Mouse (Mus musculus) stomach, embryonic 15.5 days (tissue): ENCODE data around the gene Olfr1258. TPM values are rescaled to one million over a fixed set of nuclear protein-coding genes. Genes with fewer than 3 reads are reported as not detected.
"Not testable (repeated sequence)": the region's sequence is repeated elsewhere in the genome, so short reads cannot be mapped to it uniquely, and the experiment has no call there.

ENCODE experiments used
- ATAC-seq: fragments of 200-750 bp; cut with Nextera tagmentation; 2 replicates; pipeline ENCODE4 v1.8.0; 2017; ENCODE audit warnings: low read depth, moderate number of reproducible peaks, moderate TSS enrichment; ENCODE audit not compliant: insufficient read depth, low FRiP score
- H3K27ac ChIP-seq: fragments of 300-500 bp; sonication (generic); 2 replicates; pipeline ENCODE4 v1.5.1; 2015; ENCODE audit warnings: mild to moderate bottlenecking, inconsistent platforms
- H3K27me3 ChIP-seq: fragments of 300-500 bp; sonication (generic); replicated peaks from 2 replicates; pipeline ENCODE4 v1.6.1; 2015; ENCODE audit warnings: inconsistent platforms
- H3K36me3 ChIP-seq: fragments of 300-500 bp; sonication (generic); 2 replicates; pipeline ENCODE4 v1.6.1; 2015; ENCODE audit warnings: inconsistent platforms
- H3K4me1 ChIP-seq: fragments of 300-500 bp; sonication (generic); 2 replicates; pipeline ENCODE4 v1.6.1; 2015; ENCODE audit warnings: inconsistent platforms
- H3K4me2 ChIP-seq: fragments of 300-500 bp; sonication (generic); 2 replicates; pipeline ENCODE4 v1.6.1; 2015; ENCODE audit warnings: mild to moderate bottlenecking, inconsistent platforms
- H3K4me3 ChIP-seq: fragments of 300-500 bp; sonication (generic); replicated peaks from 2 replicates; pipeline ENCODE4 v1.5.1; 2015; ENCODE audit warnings: inconsistent platforms
- H3K9ac ChIP-seq: fragments of 300-500 bp; sonication (generic); 2 replicates; pipeline ENCODE4 v1.6.1; 2015; ENCODE audit warnings: inconsistent platforms
- H3K9me3 ChIP-seq: fragments of 300-500 bp; sonication (generic); 2 replicates; pipeline ENCODE4 v1.6.1; 2016; ENCODE audit warnings: inconsistent platforms
- WGBS: fragments of 180-500 bp; shearing (Covaris S2); methylation state at CpG from one replicate; pipeline ENCODE4 v1.1.7; 2015; 5-methylcytosine and 5-hydroxymethylcytosine counted together
- polyA plus RNA-seq: library from polyadenylated mRNA; unstranded; fragments of >200 nt; fragmentation: Nextera tagmentation; extraction: Ambion mirVana; gene quantifications from 2 replicates; pipeline ENCODE4 v1.2.1, GENCODE M21; 2015

The Olfr1258 gene
- polyA plus RNA-seq, result not detected in 2 replicates

- H3K9ac ChIP-seq, result no peak within 1 kb of the TSS
- no peak for ATAC-seq
- H3K27ac ChIP-seq, result no peak within 1 kb of the TSS
Observed at GRCm38 (mm10) chr2:89927009-89927408, at the start of gene Olfr1258. Olfr1258 (plus strand) TSS chr2:89927309.

GRCm38 (mm10) chr2:89878137-89878536 lies 49.0 kb upstream of the Olfr1258 start, which contains the start of gene Olfr1257:
Olfr1257 (plus strand) TSS chr2:89878437.
- WGBS, result 90% methylated on average over 1 of the region's 1 CpGs
- no peak for ATAC-seq

More at GRCm38 (mm10) chr2:89927009-89927408, at the start of gene Olfr1258:
- H3K27me3 ChIP-seq, result no peaks in the 10 kb centered on the region
- H3K4me1 ChIP-seq, result no peaks in the 10 kb centered on the region
- H3K4me3 ChIP-seq, result no peak within 1 kb of the TSS
- H3K4me2 ChIP-seq, result no peak within 1 kb of the TSS
- no peaks in the 10 kb centered on the region for H3K9me3 ChIP-seq
- no peaks in the 10 kb centered on the region for H3K36me3 ChIP-seq

GRCm38 (mm10) chr2:89912616-89913015 lies 14.5 kb upstream of the Olfr1258 start:
- H3K9me3 ChIP-seq, H3K4me3 ChIP-seq: not testable (repeated sequence)

More at GRCm38 (mm10) chr2:89878137-89878536, 49.0 kb upstream of the Olfr1258 start, which contains the start of gene Olfr1257:
- H3K27ac ChIP-seq, result no peak within 1 kb of the TSS
- H3K9me3 ChIP-seq, result no peaks in the 10 kb centered on the region
- no peaks in the 10 kb centered on the region for H3K4me1 ChIP-seq
- H3K36me3 ChIP-seq, result no peaks in the 10 kb centered on the region
- no peak within 1 kb of the TSS for H3K4me3 ChIP-seq
- H3K27me3 ChIP-seq, result no peaks in the 10 kb centered on the region
- H3K9ac ChIP-seq, result no peak within 1 kb of the TSS
- no peak within 1 kb of the TSS for H3K4me2 ChIP-seq

GRCm38 (mm10) chr2:89948564-89948963 lies 21.5 kb downstream of the Olfr1258 start, which contains the start of gene Olfr1259:
Olfr1259 (minus strand) TSS chr2:89948664.
- Histone ChIP-seq H3K27ac (no peak within 1 kb of the TSS), H3K4me3 (no peak within 1 kb of the TSS), H3K36me3 (no peaks in the 10 kb centered on the region), H3K4me2 (no peak within 1 kb of the TSS), H3K4me1 (no peaks in the 10 kb centered on the region), H3K27me3 (no peaks in the 10 kb centered on the region), H3K9me3 (no peaks in the 10 kb centered on the region), H3K9ac (no peak within 1 kb of the TSS)
- 77% methylated on average over 5 of the region's 5 CpGs for WGBS
- no peak for ATAC-seq

More at GRCm38 (mm10) chr2:89912616-89913015, 14.5 kb upstream of the Olfr1258 start:
- not testable (repeated sequence) for H3K36me3 ChIP-seq, H3K27ac ChIP-seq, H3K9ac ChIP-seq, H3K4me1 ChIP-seq, H3K4me2 ChIP-seq, H3K27me3 ChIP-seq, ATAC-seq
- WGBS, result 93% methylated on average over 9 of the region's 9 CpGs

GRCm38 (mm10) chr2:89974184-89974583 lies 47.1 kb downstream of the Olfr1258 start, which contains the start of gene Olfr1260:
Olfr1260 (plus strand) TSS chr2:89974340.
- Histone ChIP-seq H3K9me3 (no peaks in the 10 kb centered on the region), H3K4me3 (no peak within 1 kb of the TSS), H3K4me2 (no peak within 1 kb of the TSS), H3K27ac (no peak within 1 kb of the TSS), H3K9ac (no peak within 1 kb of the TSS), H3K27me3 (no peaks in the 10 kb centered on the region), H3K4me1 (no peaks in the 10 kb centered on the region), H3K36me3 (no peaks in the 10 kb centered on the region)
- WGBS, result 38% methylated on average over 2 of the region's 2 CpGs
- no peak for ATAC-seq

- H3K4me2 ChIP-seq, result no peak overlapping the region
- no peaks in the 10 kb centered on the region for H3K9me3 ChIP-seq
- H3K27me3 ChIP-seq, result no peaks in the 10 kb centered on the region
- no peaks in the 10 kb centered on the region for H3K36me3 ChIP-seq
- H3K27ac ChIP-seq, result no peak overlapping the region
- H3K4me3 ChIP-seq, result no peak overlapping the region
- H3K4me1 ChIP-seq, result no peaks in the 10 kb centered on the region
- no peak for ATAC-seq
- no peak overlapping the region for H3K9ac ChIP-seq
- 84% methylated on average over 2 of the region's 2 CpGs for WGBS
Observed at GRCm38 (mm10) chr2:89977709-89978108, 50.6 kb downstream of the Olfr1258 start.

Other genes with a start within 250 kb of the Olfr1258 start
- gene Olfr1252, start 202.3 kb upstream of the Olfr1258 start, polyA plus RNA-seq, result not detected in 2 replicates
- gene Olfr1253, start 170.2 kb upstream of the Olfr1258 start, polyA plus RNA-seq, result not detected in 2 replicates
- not detected in 2 replicates for gene Olfr1254, start 133.7 kb upstream of the Olfr1258 start, polyA plus RNA-seq
- not detected in 2 replicates for gene Olfr1255, start 115.3 kb upstream of the Olfr1258 start, polyA plus RNA-seq
- not detected in 2 replicates for gene Olfr1256, start 85.8 kb upstream of the Olfr1258 start, polyA plus RNA-seq
- not detected in 2 replicates for gene Olfr48, start 79.1 kb upstream of the Olfr1258 start, polyA plus RNA-seq
- not detected in 2 replicates for gene Olfr1257, start 48.9 kb upstream of the Olfr1258 start, polyA plus RNA-seq
- gene Olfr1259, start 21.4 kb downstream of the Olfr1258 start, polyA plus RNA-seq, result not detected in 2 replicates
- gene Olfr1260, start 47.0 kb downstream of the Olfr1258 start, polyA plus RNA-seq, result not detected in 2 replicates
- gene Olfr1261, start 63.9 kb downstream of the Olfr1258 start, polyA plus RNA-seq, result not detected in 2 replicates
- not detected in 2 replicates for gene Olfr1262, start 72.8 kb downstream of the Olfr1258 start, polyA plus RNA-seq
- gene Olfr1263, start 84.8 kb downstream of the Olfr1258 start, polyA plus RNA-seq, result not detected in 2 replicates
- gene Olfr1264, start 98.3 kb downstream of the Olfr1258 start, polyA plus RNA-seq, result not detected in 2 replicates
- not detected in 2 replicates for gene Olfr1265, start 108.0 kb downstream of the Olfr1258 start, polyA plus RNA-seq
- gene Olfr140, start 136.3 kb downstream of the Olfr1258 start, polyA plus RNA-seq, result not detected in 2 replicates
- gene Olfr1269, start 194.1 kb downstream of the Olfr1258 start, polyA plus RNA-seq, result not detected in 2 replicates
- not detected in 2 replicates for gene Olfr32, start 215.0 kb downstream of the Olfr1258 start, polyA plus RNA-seq
- gene Olfr1270, start 225.8 kb downstream of the Olfr1258 start, polyA plus RNA-seq, result not detected in 2 replicates